Mouse (Mus musculus): ENCODE measurements around the gene Ugt1a5. TPM values are rescaled to one million over a fixed set of nuclear protein-coding genes. Genes with fewer than 3 reads are reported as not detected.

Gene Ugt1a5
- polyA plus RNA-seq, 1 experiment from 2014 or later: not detected

DNA sequence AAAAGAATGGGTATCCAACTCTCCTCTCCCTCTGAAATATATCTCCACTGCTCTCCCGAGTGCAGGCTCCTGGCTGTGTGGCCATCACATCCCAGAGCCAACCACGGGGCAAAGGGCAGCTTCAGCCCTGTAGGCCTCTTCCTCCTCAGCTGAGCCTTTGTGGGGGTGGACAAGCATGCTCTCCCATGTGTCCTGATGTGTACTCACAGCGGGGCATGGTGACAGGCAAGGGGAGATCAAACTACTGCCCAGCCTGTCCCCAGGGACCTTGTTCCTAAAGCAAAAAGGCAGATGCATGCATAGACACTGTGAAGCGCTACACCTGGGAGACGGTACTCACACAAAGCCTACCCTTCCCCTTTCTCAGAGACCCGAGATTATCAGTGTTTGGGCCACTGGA lies 94.3 kb downstream of the Ugt1a5 start:
- Histone ChIP-seq H3K4me3 (no peak overlapping the region), H3K4me2 (no peak overlapping the region), H3K4me1 (peaks cover 14% of the 10 kb centered on the region), H3K36me3 (peaks cover 60% of the 10 kb centered on the region), H3K27ac (no peak overlapping the region; the same call in 1 of the 2 replicates), H3K9me3 (0 out of 2 replicates have a peak, but pooled peaks cover 3% of the 10 kb centered on the region), H3K27me3 (no peaks in the 10 kb centered on the region), H3K9ac (no peak overlapping the region)
- WGBS: 79% methylated on average over 6 of the region's 6 CpGs
- peak; percentile 11 for ATAC-seq (ENCODE audit: insufficient number of reproducible peaks, low FRiP score, low TSS enrichment, low read depth)

DNA sequence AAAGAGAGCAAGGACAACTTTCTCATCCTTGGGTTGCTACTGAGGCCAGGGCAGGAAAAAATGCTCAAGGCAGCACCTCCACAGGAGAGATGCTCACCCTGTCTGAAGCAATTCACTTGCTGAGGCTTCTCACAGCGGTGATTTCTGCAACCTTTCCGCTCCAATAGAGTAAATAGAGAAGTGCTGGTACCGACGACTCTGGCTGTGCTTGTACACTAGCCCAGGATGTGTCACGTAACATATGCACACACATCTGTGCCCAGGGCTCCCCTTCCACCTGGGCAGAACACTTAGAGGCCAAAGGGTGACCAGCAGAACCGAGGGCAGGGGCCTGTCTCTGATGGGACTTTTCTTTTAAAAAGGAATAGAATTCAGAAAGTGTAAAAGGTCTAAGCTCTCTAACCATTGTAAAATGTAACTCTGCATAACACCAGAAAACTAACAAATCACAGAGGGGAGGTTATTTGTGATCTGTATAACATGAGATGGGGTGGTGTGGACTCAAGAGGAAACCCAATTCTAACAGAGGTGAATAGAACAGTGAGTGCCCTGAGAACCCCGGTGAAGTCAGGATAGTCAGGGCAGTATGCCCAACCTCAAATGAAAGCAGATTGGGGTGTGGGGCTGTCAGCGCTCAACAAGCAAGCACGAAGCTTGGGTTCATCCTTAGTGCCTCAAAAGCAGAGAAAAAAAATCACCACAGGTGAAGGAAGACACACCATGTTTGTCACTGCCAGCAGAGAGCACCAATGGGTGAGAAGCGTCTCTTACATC lies 95.0 kb downstream of the Ugt1a5 start:
- Histone ChIP-seq H3K36me3 (peaks cover 67% of the 10 kb centered on the region), H3K4me3 (no peak overlapping the region), H3K9ac (no peak overlapping the region), H3K4me2 (no peak overlapping the region), H3K27me3 (no peaks in the 10 kb centered on the region), H3K27ac (no peak overlapping the region), H3K9me3 (no peaks in the 10 kb centered on the region), H3K4me1 (peaks cover 14% of the 10 kb centered on the region)
- 83% methylated on average over 10 of the region's 10 CpGs for whole genome bisulfite sequencing
- no peak for ATAC-seq (ENCODE audit: insufficient number of reproducible peaks, low FRiP score, low TSS enrichment, low read depth)

DNA sequence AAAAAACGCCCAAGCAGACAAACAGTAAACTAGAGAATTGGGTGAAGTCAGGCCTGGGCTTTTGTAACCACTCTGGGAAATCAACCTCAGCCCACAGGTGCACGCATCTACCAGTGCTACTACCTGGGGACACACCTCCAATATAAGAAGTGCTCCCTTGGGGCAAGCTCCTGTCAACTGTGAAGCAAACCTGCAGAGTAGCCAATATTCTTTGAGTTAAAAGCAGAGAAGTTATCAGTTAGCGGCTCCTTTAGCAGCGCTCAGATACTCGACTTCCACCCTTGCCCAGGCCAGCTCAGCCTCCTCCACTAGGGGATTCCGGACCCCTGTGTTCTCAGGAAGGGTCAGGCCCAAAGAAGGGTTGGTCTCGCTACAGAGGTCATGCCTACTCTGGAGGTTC lies 95.9 kb downstream of the Ugt1a5 start:
- Histone ChIP-seq H3K27ac (no peak overlapping the region; the same call in 1 of the 2 replicates), H3K4me2 (no peak overlapping the region), H3K9ac (no peak overlapping the region), H3K4me1 (peaks cover 14% of the 10 kb centered on the region), H3K36me3 (peaks cover 76% of the 10 kb centered on the region), H3K9me3 (no peaks in the 10 kb centered on the region), H3K4me3 (no peak overlapping the region), H3K27me3 (no peaks in the 10 kb centered on the region)
- no peak for ATAC-seq (ENCODE audit: insufficient number of reproducible peaks, low FRiP score, low TSS enrichment, low read depth)
- WGBS: 80% methylated on average over 7 of the region's 7 CpGs

DNA sequence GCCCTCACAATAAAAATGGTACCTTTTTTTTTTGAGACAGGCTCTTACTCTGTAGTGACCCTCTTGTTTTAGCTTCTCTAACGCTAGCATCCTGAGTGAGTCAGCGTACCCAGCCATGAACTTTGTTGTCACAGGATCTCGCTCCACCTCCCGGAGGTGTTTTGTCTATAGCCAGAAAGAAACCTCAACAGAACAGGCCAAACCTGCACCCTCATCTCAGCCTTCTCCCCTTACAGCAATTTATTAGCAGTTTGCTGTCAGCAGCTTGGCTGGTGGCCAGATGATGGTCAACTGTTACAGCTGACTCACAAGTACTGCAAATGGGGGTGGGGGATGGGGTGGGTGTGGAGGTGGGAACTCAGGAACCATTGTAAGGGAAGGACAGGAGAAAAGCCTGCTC lies 96.4 kb downstream of the Ugt1a5 start:
- 70% methylated on average over 4 of the region's 4 CpGs for WGBS
- peaks cover 81% of the 10 kb centered on the region for H3K36me3 ChIP-seq
- H3K27me3 ChIP-seq: no peaks in the 10 kb centered on the region
- ATAC-seq (ENCODE audit: insufficient number of reproducible peaks, low FRiP score, low TSS enrichment, low read depth): 0 out of 2 replicates have a peak, but pooled peaks have one; percentile 1
- no peak overlapping the region for H3K4me3 ChIP-seq
- peaks cover 14% of the 10 kb centered on the region for H3K4me1 ChIP-seq
- no peak overlapping the region; the same call in 1 of the 2 replicates for H3K27ac ChIP-seq
- no peak overlapping the region for H3K4me2 ChIP-seq
- H3K9ac ChIP-seq: no peak overlapping the region
- H3K9me3 ChIP-seq: no peaks in the 10 kb centered on the region

DNA sequence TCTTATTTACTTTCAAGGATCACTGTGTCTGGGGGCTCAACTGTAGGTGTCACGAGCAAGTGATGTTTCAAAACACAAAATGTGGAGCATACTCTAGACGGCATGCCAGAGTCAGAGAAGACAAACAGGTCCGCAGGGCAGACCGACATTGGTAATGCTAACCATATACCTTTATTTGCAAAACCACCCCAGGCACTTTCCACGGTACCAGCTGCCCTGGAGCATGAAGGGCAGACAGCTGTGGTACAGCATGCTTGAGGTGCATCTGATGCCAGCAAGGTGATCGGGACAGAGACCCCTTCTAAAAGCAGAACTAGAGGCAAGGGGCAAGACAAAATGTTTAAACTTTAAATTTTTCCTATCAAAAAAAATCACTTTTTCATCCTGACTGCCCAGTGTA lies 97.1 kb downstream of the Ugt1a5 start:
- WGBS: 68% methylated on average over 6 of the region's 6 CpGs
- 0 out of 2 replicates have a peak overlapping the region, but pooled peaks have one; percentile 0 for H3K27ac ChIP-seq

DNA sequence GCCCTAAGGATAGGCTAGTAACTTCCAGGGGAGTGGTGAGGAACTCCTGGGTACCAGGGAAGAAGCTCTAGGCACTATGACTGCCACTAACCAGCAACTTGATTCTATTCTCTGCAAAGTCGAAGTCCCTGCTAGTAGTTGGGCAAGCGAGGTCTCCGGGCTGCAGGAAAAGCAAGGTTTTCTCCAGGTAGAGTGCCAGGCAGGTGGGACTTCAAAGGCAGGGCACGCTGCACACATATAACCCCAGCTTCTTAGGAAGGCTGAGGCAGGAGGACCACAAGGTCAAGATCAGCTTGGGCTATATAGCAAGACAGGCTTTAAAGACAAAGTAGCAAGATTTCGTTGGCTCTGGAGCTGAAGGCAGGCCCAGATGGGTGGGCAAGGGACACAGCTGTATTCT lies 98.0 kb downstream of the Ugt1a5 start:
- no peak for ATAC-seq (ENCODE audit: insufficient number of reproducible peaks, low FRiP score, low TSS enrichment, low read depth)
- H3K9me3 ChIP-seq: no peaks in the 10 kb centered on the region
- no peak overlapping the region for H3K27ac ChIP-seq
- H3K4me2 ChIP-seq: no peak overlapping the region
- H3K36me3 ChIP-seq: peaks cover 97% of the 10 kb centered on the region
- no peaks in the 10 kb centered on the region for H3K27me3 ChIP-seq
- no peak overlapping the region for H3K9ac ChIP-seq
- peaks cover 14% of the 10 kb centered on the region for H3K4me1 ChIP-seq
- H3K4me3 ChIP-seq: no peak overlapping the region
- WGBS: 92% methylated on average over 5 of the region's 5 CpGs

More for the DNA sequence above, 97.1 kb downstream of the Ugt1a5 start:
- peaks cover 14% of the 10 kb centered on the region for H3K4me1 ChIP-seq
- H3K36me3 ChIP-seq: peaks cover 88% of the 10 kb centered on the region
- no peak overlapping the region for H3K9ac ChIP-seq
- no peak for ATAC-seq (ENCODE audit: insufficient number of reproducible peaks, low FRiP score, low TSS enrichment, low read depth)
- H3K4me2 ChIP-seq: no peak overlapping the region
- H3K27me3 ChIP-seq: no peaks in the 10 kb centered on the region
- no peaks in the 10 kb centered on the region for H3K9me3 ChIP-seq
- H3K4me3 ChIP-seq: no peak overlapping the region

DNA sequence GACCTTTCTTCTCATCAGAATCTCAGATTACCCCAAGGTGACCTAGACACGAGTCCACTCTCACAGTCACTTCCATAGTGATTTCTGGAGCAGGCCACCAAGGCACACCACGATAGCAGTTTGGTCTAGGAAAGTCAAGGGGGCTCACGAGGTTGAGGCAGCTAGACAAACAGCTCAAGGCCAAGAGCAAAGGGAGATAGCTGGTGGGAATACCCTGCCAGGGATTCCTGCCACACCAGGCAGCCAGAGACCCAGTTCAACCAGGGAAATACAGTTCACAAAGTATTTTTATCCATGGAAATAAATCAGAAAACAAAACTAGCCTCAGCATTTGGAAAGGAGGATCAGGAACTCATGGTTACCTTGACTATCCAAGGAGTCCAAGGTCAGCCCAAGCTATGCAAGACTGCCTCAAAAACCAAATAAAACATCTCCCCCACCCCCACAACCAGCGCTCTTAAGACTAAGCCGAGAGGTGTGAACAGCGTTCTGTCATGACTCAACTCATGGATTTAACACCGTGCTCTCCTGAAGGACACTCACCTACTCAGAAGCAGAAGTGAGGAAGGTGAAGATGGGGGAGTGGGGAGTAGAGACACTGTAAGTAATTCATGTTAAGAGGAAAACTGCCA lies 98.5 kb downstream of the Ugt1a5 start:
- 86% methylated on average over 7 of the region's 7 CpGs for WGBS
- Histone ChIP-seq H3K4me1 (peaks cover 10% of the 10 kb centered on the region), H3K4me2 (no peak overlapping the region), H3K27me3 (no peaks in the 10 kb centered on the region), H3K36me3 (peaks cover 99% of the 10 kb centered on the region), H3K4me3 (no peak overlapping the region), H3K9ac (no peak overlapping the region), H3K9me3 (no peaks in the 10 kb centered on the region), H3K27ac (no peak overlapping the region)
- ATAC-seq (ENCODE audit: insufficient number of reproducible peaks, low FRiP score, low TSS enrichment, low read depth): no peak

DNA sequence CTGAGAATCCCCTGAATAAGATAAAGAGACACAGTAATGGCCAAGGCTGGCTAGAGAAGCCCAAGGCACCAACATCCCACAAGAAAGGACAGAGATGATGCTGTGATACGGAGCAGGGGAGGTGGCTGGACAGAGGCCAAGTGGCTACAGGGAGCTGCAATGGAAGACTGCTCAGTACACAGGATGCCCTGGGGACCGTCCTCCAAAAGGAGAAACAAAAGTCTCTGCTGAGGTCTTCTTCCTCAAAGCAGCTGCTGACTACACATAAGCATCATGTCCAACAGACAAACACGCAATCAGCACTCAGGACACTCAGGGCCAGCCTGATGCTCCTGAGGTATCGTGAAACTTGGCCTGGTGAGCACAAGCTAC lies 99.0 kb downstream of the Ugt1a5 start:
- no peak for ATAC-seq (ENCODE audit: insufficient number of reproducible peaks, low FRiP score, low TSS enrichment, low read depth)
- WGBS: 77% methylated on average over 4 of the region's 4 CpGs
- peaks cover 7% of the 10 kb centered on the region for H3K4me1 ChIP-seq

DNA sequence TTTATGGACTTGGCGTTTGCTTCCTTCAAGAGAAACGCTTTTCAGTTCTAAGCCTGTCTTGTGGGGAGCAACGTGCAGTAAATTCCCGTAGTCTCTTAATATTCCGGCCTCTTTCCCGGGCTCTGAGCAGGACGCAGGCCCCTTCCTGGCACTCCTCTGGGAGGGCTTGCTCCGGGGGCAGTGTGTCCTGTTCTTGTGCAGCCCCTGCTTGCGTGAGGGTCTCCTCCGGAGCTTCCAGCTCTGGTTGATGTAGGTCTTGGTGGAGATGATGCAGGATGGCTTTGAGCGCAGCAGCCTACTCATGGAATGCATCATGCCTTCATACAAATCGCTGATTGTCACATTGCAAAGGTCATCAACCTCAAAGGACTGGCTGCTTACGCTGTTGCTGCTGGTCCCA lies 100.3 kb downstream of the Ugt1a5 start:
- H3K4me2 ChIP-seq: no peak overlapping the region
- no peaks in the 10 kb centered on the region for H3K9me3 ChIP-seq
- no peaks in the 10 kb centered on the region for H3K27me3 ChIP-seq
- ATAC-seq (ENCODE audit: insufficient number of reproducible peaks, low FRiP score, low TSS enrichment, low read depth): no peak
- H3K9ac ChIP-seq: no peak overlapping the region
- peaks cover 90% of the 10 kb centered on the region for H3K36me3 ChIP-seq
- H3K4me1 ChIP-seq: peaks cover 7% of the 10 kb centered on the region; the same call in 1 of the 2 replicates
- no peak overlapping the region for H3K4me3 ChIP-seq
- H3K27ac ChIP-seq: no peak overlapping the region
- WGBS: 90% methylated on average over 13 of the region's 13 CpGs

More for the DNA sequence above, 99.0 kb downstream of the Ugt1a5 start:
- peaks cover 99% of the 10 kb centered on the region for H3K36me3 ChIP-seq
- no peak overlapping the region for H3K4me3 ChIP-seq
- H3K27ac ChIP-seq: no peak overlapping the region
- H3K4me2 ChIP-seq: no peak overlapping the region
- no peaks in the 10 kb centered on the region for H3K9me3 ChIP-seq
- H3K9ac ChIP-seq: no peak overlapping the region
- no peaks in the 10 kb centered on the region for H3K27me3 ChIP-seq

DNA sequence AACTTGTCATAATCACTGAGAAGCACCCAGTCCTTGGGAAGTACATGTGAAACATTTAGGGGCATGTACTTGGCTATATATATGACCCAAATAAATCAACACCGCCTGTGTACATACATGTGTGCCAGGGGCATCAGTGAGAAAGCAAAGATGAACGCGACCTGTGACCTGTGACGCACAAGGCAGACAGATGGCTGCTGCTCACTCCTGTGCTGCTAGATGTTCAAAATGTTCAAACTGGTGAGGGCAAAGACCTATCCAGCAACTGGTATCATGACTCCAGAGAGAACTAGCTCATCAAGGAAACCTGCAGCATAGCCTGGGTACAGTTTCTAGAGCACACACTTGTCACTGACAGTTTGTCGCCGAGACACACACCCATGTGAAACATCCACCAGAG lies 101.7 kb downstream of the Ugt1a5 start:
- 0 out of 2 replicates have a peak, but pooled peaks have one; percentile 0 for ATAC-seq (ENCODE audit: insufficient number of reproducible peaks, low FRiP score, low TSS enrichment, low read depth)
- 92% methylated on average over 6 of the region's 6 CpGs for WGBS
- no peaks in the 10 kb centered on the region for H3K4me1 ChIP-seq
- no peak overlapping the region for H3K4me2 ChIP-seq
- no peak overlapping the region for H3K9ac ChIP-seq
- H3K27me3 ChIP-seq: no peaks in the 10 kb centered on the region
- no peak overlapping the region for H3K27ac ChIP-seq
- no peaks in the 10 kb centered on the region for H3K9me3 ChIP-seq
- no peak overlapping the region for H3K4me3 ChIP-seq
- peaks cover 87% of the 10 kb centered on the region for H3K36me3 ChIP-seq

DNA sequence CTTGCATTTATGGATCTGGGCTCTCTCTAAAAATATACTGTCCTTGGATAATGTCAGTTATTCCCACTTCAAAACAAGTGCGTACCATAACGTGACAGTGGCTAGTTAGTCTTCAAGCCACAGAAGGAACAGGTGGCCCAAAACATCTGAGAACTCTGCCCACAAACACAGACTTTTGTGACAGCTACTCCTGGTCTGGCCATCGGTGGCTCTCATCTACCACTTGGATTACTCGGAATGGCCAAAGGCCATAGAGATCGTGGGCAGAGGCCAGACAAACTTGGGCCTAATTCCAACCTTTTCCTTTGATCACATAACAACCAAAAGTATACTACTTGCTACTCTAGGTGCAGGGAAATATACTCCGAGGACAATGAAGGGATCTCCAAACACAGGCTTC lies 102.3 kb downstream of the Ugt1a5 start:
- ATAC-seq (ENCODE audit: insufficient number of reproducible peaks, low FRiP score, low TSS enrichment, low read depth): no peak
- Histone ChIP-seq H3K4me3 (no peak overlapping the region), H3K27me3 (no peaks in the 10 kb centered on the region), H3K9ac (no peak overlapping the region), H3K9me3 (no peaks in the 10 kb centered on the region), H3K4me2 (no peak overlapping the region), H3K4me1 (no peaks in the 10 kb centered on the region), H3K27ac (no peak overlapping the region), H3K36me3 (peaks cover 87% of the 10 kb centered on the region)
- WGBS: 86% methylated on average over 6 of the region's 6 CpGs

Data from limb, embryonic 15.5 days (tissue).